Mouse (Mus musculus) left cerebral cortex, postnatal 14 days (tissue): ENCODE data around the gene Kcnj9. TPM values are rescaled to one million over a fixed set of nuclear protein-coding genes. Genes with fewer than 3 reads are reported as not detected.

Source experiments
- DNase-seq, 2 experiments: peaks; one replicate each; pipeline ENCODE4 v3.0.0; 2021 to 2022; ENCODE audit warnings: low spot score in 2 of 2, mixed read lengths in 1 of 2
- intact Hi-C: fragments of 180-260 bp; cut with DNase I; formaldehyde crosslinking; loops from one replicate; pipeline ENCODE4 v1.15.1; 2025
- total RNA-seq, 2 experiments: library from RNA; stranded (reverse); gene quantifications; 2 replicates each; pipeline ENCODE4 v1.2.3; 2021

Kcnj9 gene
- total RNA-seq, 2 experiments from 2014 or later: 119 to 130 TPM

- intact Hi-C loops: no loop called here
Measured at GRCm38 (mm10) chr1:172300247-172300646, 28.9 kb downstream of the Kcnj9 start.

DNA sequence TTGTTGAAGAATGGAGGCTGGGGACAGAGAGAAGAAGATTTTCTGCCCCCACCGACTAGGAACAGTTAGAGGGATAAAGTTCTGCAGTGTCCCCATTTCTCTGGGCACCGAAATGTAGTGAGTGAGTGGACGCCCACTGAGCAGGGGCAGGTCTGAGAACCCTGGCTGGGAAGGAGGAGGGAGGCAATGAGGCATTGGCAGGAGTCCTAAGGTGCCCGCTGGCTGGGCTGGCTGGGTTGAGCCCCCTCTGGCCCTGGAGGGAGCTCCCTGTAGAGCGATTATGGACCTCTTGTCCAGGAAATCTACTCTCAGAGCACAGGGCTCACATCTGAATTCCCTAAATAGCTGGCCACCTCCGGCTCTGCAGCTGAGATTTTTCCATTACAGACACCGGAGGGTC lies 29.6 kb downstream of the Kcnj9 start:
- intact Hi-C loops: no loop called here

More at GRCm38 (mm10) chr1:172300247-172300646, 28.9 kb downstream of the Kcnj9 start:
- DNase-seq: no peak

DNA sequence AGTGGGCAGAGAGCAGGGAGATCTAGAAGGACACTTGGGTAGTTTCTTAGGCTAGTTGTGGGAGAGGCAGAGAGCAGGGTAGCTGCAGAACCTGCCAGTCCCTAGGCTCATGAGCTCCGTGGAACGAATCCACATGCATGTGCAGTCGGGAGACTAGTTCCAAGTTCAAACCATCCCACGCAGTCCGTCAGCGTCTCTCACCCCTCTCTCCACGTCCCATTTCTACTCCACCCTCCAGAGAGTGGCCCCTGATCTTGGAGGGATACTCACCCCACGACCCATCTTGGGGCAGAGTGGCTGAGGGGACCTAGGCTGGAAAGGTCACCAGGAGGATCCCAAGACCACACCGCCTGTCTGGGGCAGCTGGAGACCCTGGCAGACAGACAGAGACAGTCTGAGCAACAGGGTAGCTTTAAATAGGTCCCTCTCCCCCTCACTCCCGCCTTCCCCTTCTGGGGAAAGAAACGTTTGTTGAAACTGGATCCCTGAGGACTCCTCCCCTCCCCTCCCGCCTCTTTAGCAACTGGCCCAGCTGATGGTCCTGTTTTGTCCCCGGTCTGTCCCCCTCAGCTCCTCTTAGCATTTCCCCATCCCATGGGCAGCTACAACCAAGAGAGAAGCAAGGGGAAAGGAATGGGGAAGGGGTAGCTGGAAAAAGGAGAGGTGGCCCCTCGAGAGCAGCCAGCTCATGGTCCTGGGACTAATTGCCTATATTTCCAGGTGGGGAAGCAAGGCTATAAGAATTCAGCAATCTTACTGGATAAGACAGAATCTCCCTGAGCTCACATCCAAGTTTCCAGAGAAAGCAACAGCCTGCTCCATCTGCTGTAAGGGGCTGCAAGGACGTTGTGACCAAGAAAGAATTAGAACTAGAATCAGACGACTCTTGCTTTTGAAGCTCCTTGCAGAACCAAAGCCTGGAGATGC lies 31.2 kb downstream of the Kcnj9 start, which contains the start of gene Atp1a2:
Atp1a2 (minus strand) TSS at position 454 of the 927 bp plus-strand sequence.
- intact Hi-C loops: no loop called here
- DNase-seq: peak; percentile 65 to 81

More for the DNA sequence above, 29.6 kb downstream of the Kcnj9 start:
- no peak for DNase-seq

DNA sequence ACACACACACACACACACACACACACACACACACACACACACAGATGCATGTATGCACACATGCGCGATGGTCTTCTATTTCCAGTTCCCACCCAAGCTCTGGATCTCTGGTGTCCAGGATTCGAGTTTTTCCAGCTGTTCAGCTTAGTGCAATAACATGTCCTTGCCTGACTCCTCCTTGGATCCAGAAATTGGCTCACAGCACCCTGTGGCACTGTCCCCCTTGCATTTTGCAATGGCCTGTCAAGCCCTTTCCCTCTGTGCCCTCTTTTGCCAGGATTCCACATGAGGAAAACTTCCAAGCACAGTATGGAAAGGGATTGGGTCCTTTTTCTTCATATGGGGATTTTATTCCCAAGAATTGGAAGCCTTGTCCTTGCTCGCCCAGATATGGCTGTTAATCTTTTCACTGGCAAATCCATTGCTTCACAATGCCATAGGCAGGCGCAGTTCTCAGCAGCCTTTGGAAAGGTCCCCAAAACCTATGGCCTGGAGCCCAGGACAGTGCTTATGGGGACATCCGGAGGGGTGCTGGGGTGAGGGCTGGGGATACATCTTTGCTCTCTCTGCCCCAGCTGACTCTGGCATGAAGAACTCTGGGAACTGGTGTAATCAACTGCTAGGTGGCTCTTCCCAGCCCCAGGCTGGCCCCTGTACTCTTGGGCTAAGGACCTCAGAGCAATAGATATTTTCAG lies 32.2 kb downstream of the Kcnj9 start:
- no peak for DNase-seq

DNA sequence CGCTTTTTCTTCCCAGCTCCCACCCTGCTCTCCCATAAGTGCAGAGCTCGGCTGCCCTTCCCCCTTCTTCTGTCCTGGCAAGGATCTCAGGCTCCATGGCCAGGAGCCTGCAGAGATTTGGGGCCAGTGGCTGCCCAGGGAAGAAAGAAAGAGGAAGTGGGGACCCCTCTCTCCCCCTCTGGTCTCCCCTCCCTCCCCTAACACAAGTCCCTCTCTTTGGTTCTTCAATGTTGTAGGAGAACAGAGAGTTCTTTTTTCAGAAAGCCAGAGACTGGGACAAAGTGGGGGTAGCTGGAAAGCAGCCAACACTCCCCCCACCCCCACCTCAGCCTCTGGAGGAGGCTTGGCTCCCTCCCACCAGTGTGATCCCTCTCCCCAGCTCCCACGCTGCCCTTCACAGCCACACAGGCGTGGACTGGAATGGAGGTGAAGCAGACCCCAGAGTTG lies 33.3 kb downstream of the Kcnj9 start:
- peak; percentile 61 to 75 for DNase-seq
- intact Hi-C loops: no loop called here

More for the DNA sequence above, 32.2 kb downstream of the Kcnj9 start:
- intact Hi-C loops: no loop called here

- peak in 1 of 2 experiments; percentile 54 for DNase-seq
- intact Hi-C loops: no loop called here
Measured at GRCm38 (mm10) chr1:172293449-172293848, 35.7 kb downstream of the Kcnj9 start.

- intact Hi-C loops: no loop called here
- no peak for DNase-seq
Measured at GRCm38 (mm10) chr1:172292880-172293279, 36.2 kb downstream of the Kcnj9 start.

- intact Hi-C loops: no loop called here
- no peak for DNase-seq
Measured at GRCm38 (mm10) chr1:172289617-172289946, 39.5 kb downstream of the Kcnj9 start.

- intact Hi-C loops: no loop called here
- DNase-seq: no peak
Measured at GRCm38 (mm10) chr1:172288900-172289616, 40.1 kb downstream of the Kcnj9 start.

GRCm38 (mm10) chr1:172286740-172287139 lies 42.4 kb downstream of the Kcnj9 start:
- DNase-seq: no peak
- intact Hi-C loops: no loop called here

GRCm38 (mm10) chr1:172284221-172284620 lies 44.9 kb downstream of the Kcnj9 start:
- DNase-seq: no peak
- intact Hi-C loops: no loop called here

DNA sequence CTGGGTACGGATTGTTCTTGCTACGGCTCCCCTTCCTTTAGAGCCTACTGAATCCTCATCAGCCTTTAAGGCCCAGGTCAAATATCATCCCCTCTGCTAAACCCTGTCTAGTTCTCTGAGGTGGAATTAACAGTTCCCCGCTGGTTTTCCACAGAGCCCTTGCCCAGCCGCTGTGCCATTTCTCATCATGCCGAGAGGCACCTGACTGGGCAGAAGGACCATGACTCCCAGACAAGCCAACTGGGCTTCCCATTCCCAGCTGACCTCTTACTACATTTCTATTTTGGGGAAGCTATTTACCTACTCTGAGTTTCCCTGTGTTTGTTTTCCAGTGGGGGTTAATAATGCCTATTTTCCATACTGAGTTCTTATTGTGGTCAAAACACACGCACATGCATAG lies 46.0 kb downstream of the Kcnj9 start:
- intact Hi-C loops: no loop called here
- DNase-seq: no peak

GRCm38 (mm10) chr1:172281522-172282254 lies 47.4 kb downstream of the Kcnj9 start:
- intact Hi-C loops: no loop called here
- peak in 1 of 2 experiments; percentile 77 for DNase-seq

- peak in 1 of 2 experiments; percentile 63 for DNase-seq
- intact Hi-C loops: no loop called here
Measured at GRCm38 (mm10) chr1:172279768-172280509, 49.2 kb downstream of the Kcnj9 start.

GRCm38 (mm10) chr1:172278328-172278727 lies 50.8 kb downstream of the Kcnj9 start:
- intact Hi-C loops: no loop called here
- no peak for DNase-seq

- intact Hi-C loops: no loop called here
- DNase-seq: no peak
Measured at GRCm38 (mm10) chr1:172277172-172277571, 51.9 kb downstream of the Kcnj9 start.

- intact Hi-C loops: no loop called here
Measured at GRCm38 (mm10) chr1:172274547-172274946, 54.6 kb downstream of the Kcnj9 start.

GRCm38 (mm10) chr1:172274116-172274515 lies 55.0 kb downstream of the Kcnj9 start:
- DNase-seq: no peak
- intact Hi-C loops: no loop called here

More at GRCm38 (mm10) chr1:172274547-172274946, 54.6 kb downstream of the Kcnj9 start:
- DNase-seq: no peak
